In genomic region chr12:8923603-8924002, GRCm38 (mm10) we compare ENCODE assay signal across 8 mouse cellular contexts. TPM values are rescaled to one million over a fixed set of nuclear protein-coding genes. Genes with fewer than 3 reads are reported as not detected.
DNase-seq lines count a peak whose midpoint lies in the region; ATAC-seq and TF ChIP-seq lines count a peak whose summit lies in the region.

No protein-coding gene starts in this region.

- H3K27ac ChIP-seq in left cerebral cortex, adult 2 months, result no peak overlapping the region
- H3K27ac ChIP-seq in embryonic facial prominence, embryonic 11.5 days (replicated peaks; ENCODE audit: low read depth, low read length), result no peak overlapping the region
- no peak overlapping the region for H3K27ac ChIP-seq in midbrain, postnatal 0 days (ENCODE audit: low read depth, low read length)

- H3K27me3 ChIP-seq in embryonic facial prominence, embryonic 11.5 days (ENCODE audit: control insufficient read depth, insufficient read depth, low read length), result no peaks in the 10 kb centered on the region
- no peaks in the 10 kb centered on the region for H3K27me3 ChIP-seq in midbrain, postnatal 0 days (ENCODE audit: insufficient read depth, low read length)

- intact Hi-C loops in left cerebral cortex, adult 2 months (cut with DNase I), result loop anchor here (2.0 to 5.0 kb wide), 2 partner anchors 36 to 49 kb away; partner anchors contain the start of gene Wdr35

- H3K9ac ChIP-seq in embryonic facial prominence, embryonic 11.5 days (replicated peaks; ENCODE audit: low read length), result no peak overlapping the region
- 0 out of 2 replicates have a peak overlapping the region, but pooled peaks have one; percentile 84 for H3K9ac ChIP-seq in midbrain, postnatal 0 days (replicated peaks; ENCODE audit: low read length, poor library complexity, severe bottlenecking)

- H3K4me2 ChIP-seq in embryonic facial prominence, embryonic 11.5 days (ENCODE audit: low read depth, low read length), result peak overlapping the region; percentile 57
- H3K4me2 ChIP-seq in midbrain, postnatal 0 days (ENCODE audit: low read depth, low read length, poor library complexity, severe bottlenecking), result peak overlapping the region; percentile 81

- no peak for ATAC-seq in embryonic facial prominence, embryonic 11.5 days (replicated peaks; ENCODE audit: insufficient number of reproducible peaks, low FRiP score, low TSS enrichment, low read depth)
- no peak for ATAC-seq in midbrain, postnatal 0 days (ENCODE audit: low FRiP score)

- no peak for DNase-seq in left cerebral cortex, adult 2 months (ENCODE audit: extremely low spot score in 1 of 2, low spot score in 2 of 2)
- no peak for DNase-seq in left cerebral cortex, adult 18-20 months (ENCODE audit: low spot score in 2 of 2)
- no peak for DNase-seq in embryonic facial prominence, embryonic 11.5 days (ENCODE audit: low spot score)
- DNase-seq in induced T-regulatory cell, adult 2 months (ENCODE audit: low read depth), result peak; percentile 39
- DNase-seq in midbrain, postnatal 0 days (ENCODE audit: low spot score), result no peak
- DNase-seq in layer of hippocampus, adult 9-10 months (ENCODE audit: low spot score), result no peak
- DNase-seq in urinary bladder, postnatal 10 days (ENCODE audit: low spot score), result no peak
- DNase-seq in kidney, postnatal 25 days, result no peak

- peak; percentile 21 for TF ChIP-seq CTCF in left cerebral cortex, adult 2 months (IDR thresholded peaks at IDR 0.05)
- peak; percentile 55 for TF ChIP-seq CTCF in midbrain, postnatal 0 days (IDR thresholded peaks at IDR 0.05)

- H3K4me1 ChIP-seq in embryonic facial prominence, embryonic 11.5 days (ENCODE audit: control insufficient read depth, insufficient read depth, low read length), result no peaks in the 10 kb centered on the region; the same call in 1 of the 2 replicates
- peaks cover 8% of the 10 kb centered on the region for H3K4me1 ChIP-seq in midbrain, postnatal 0 days (ENCODE audit: insufficient read depth, low read length)

- no peaks in the 10 kb centered on the region for H3K9me3 ChIP-seq in embryonic facial prominence, embryonic 11.5 days (replicated peaks; ENCODE audit: control insufficient read depth, low read length)
- H3K9me3 ChIP-seq in midbrain, postnatal 0 days (ENCODE audit: low read length), result no peaks in the 10 kb centered on the region

- 60% methylated on average over 2 of the region's 2 CpGs for WGBS in embryonic facial prominence, embryonic 11.5 days
- 57% methylated on average over 2 of the region's 2 CpGs for WGBS in midbrain, postnatal 0 days

- peak overlapping the region; percentile 84 for H3K4me3 ChIP-seq in left cerebral cortex, adult 2 months
- H3K4me3 ChIP-seq in embryonic facial prominence, embryonic 11.5 days (ENCODE audit: low read depth, low read length), result peak overlapping the region; percentile 77
- peak overlapping the region; percentile 92 for H3K4me3 ChIP-seq in midbrain, postnatal 0 days (ENCODE audit: low read depth, low read length)

- no peaks in the 10 kb centered on the region; the same call in 1 of the 2 replicates for H3K36me3 ChIP-seq in embryonic facial prominence, embryonic 11.5 days (replicated peaks; ENCODE audit: control insufficient read depth, insufficient read depth, low read depth, low read length)
- no peaks in the 10 kb centered on the region for H3K36me3 ChIP-seq in midbrain, postnatal 0 days (ENCODE audit: insufficient read depth, low read length)

RNA-seq across cellular contexts. Expression of gene Laptm4a, which starts 2.1 kb away (rescaled TPM):
- 100 to 1,000 TPM; 166 to 168 TPM for total RNA-seq in left cerebral cortex, adult 2 months (2021)
- total RNA-seq in left cerebral cortex, adult 18-20 months (2021), result 100 to 1,000 TPM; 184 to 192 TPM
- 224 and 243 TPM in 2 replicates for polyA plus RNA-seq in embryonic facial prominence, embryonic 11.5 days (2014; fragmentation: Nextera tagmentation; extraction: Ambion mirVana)
- total RNA-seq in midbrain, postnatal 0 days (2014; rRNA removed), result 165 and 177 TPM in 2 replicates
- polyA plus RNA-seq in midbrain, postnatal 0 days (2015; fragmentation: Nextera tagmentation; extraction: Ambion mirVana), result 225 TPM in 2 replicates

RNA-seq across cellular contexts. Expression of gene Matn3, which starts 24.1 kb away (rescaled TPM):
- total RNA-seq in left cerebral cortex, adult 2 months (2021), result under 1 TPM in 1 of 2 experiments, not detected in 1; 0.12 TPM
- under 1 TPM in 1 of 2 experiments, not detected in 1; 0.12 TPM for total RNA-seq in left cerebral cortex, adult 18-20 months (2021)
- polyA plus RNA-seq in embryonic facial prominence, embryonic 11.5 days (2014; fragmentation: Nextera tagmentation; extraction: Ambion mirVana), result 1.4 and 1.9 TPM in 2 replicates
- total RNA-seq in midbrain, postnatal 0 days (2014; rRNA removed), result 0.33 and 0.38 TPM in 2 replicates
- 0.11 and 0.29 TPM in 2 replicates for polyA plus RNA-seq in midbrain, postnatal 0 days (2015; fragmentation: Nextera tagmentation; extraction: Ambion mirVana)

RNA-seq across cellular contexts. Expression of gene Wdr35, which starts 50.1 kb away (rescaled TPM):
- 10 to 100 TPM; 43.2 to 45.0 TPM for total RNA-seq in left cerebral cortex, adult 2 months (2021)
- total RNA-seq in left cerebral cortex, adult 18-20 months (2021), result 10 to 100 TPM; 43.6 to 47.1 TPM
- polyA plus RNA-seq in embryonic facial prominence, embryonic 11.5 days (2014; fragmentation: Nextera tagmentation; extraction: Ambion mirVana), result 25.3 and 27.5 TPM in 2 replicates
- 19.3 and 24.2 TPM in 2 replicates for total RNA-seq in midbrain, postnatal 0 days (2014; rRNA removed)
- polyA plus RNA-seq in midbrain, postnatal 0 days (2015; fragmentation: Nextera tagmentation; extraction: Ambion mirVana), result 21.4 and 22.4 TPM in 2 replicates
